Mouse (Mus musculus) neural tube, embryonic 14.5 days (tissue): ENCODE results near the gene Nfib. TPM values are rescaled to one million over a fixed set of nuclear protein-coding genes. Genes with fewer than 3 reads are reported as not detected.

Experiments used
- ATAC-seq: fragments of 200-750 bp; cut with Nextera tagmentation; 2 replicates; pipeline ENCODE4 v1.8.0; 2017; ENCODE audit warnings: low read depth, mild to moderate bottlenecking, moderate TSS enrichment, moderate library complexity
- H3K27ac ChIP-seq: fragments of 300-500 bp; sonication (generic); 2 replicates; pipeline ENCODE4 v1.5.1; 2014; ENCODE audit warnings: low read depth, mild to moderate bottlenecking, control low read depth, low read length, moderate library complexity, mixed read lengths
- H3K27me3 ChIP-seq: fragments of 300-500 bp; sonication (generic); 2 replicates; pipeline ENCODE4 v1.6.1; 2014; ENCODE audit warnings: low read length; ENCODE audit not compliant: control insufficient read depth, insufficient read depth
- H3K36me3 ChIP-seq: fragments of 300-500 bp; sonication (generic); 2 replicates; pipeline ENCODE4 v1.6.1; 2014; ENCODE audit warnings: low read length, mixed read lengths; ENCODE audit not compliant: control insufficient read depth, insufficient read depth
- H3K4me1 ChIP-seq: fragments of 300-500 bp; sonication (generic); 2 replicates; pipeline ENCODE4 v1.6.1; 2014; ENCODE audit warnings: low read length; ENCODE audit not compliant: control insufficient read depth, insufficient read depth
- H3K4me2 ChIP-seq: fragments of 300-500 bp; sonication (generic); 2 replicates; pipeline ENCODE4 v1.6.1; 2014; ENCODE audit warnings: mild to moderate bottlenecking, low read depth, low read length, control low read depth
- H3K4me3 ChIP-seq: fragments of 300-500 bp; sonication (generic); 2 replicates; pipeline ENCODE4 v1.5.1; 2014; ENCODE audit warnings: low read depth, low read length, control low read depth, mixed read lengths
- H3K9ac ChIP-seq: fragments of 300-500 bp; sonication (generic); replicated peaks from 2 replicates; pipeline ENCODE4 v1.6.1; 2014; ENCODE audit warnings: low read depth, mild to moderate bottlenecking, control low read depth, low read length, mixed read lengths
- H3K9me3 ChIP-seq: fragments of 300-500 bp; sonication (generic); 2 replicates; pipeline ENCODE4 v1.6.1; 2016; ENCODE audit warnings: low read length; ENCODE audit not compliant: control insufficient read depth
- WGBS: fragments of 180-500 bp; shearing (Covaris S2); extraction: QIAGEN DNeasy Blood & Tissue Kit; methylation state at CpG from one replicate; pipeline ENCODE4 v1.1.7; 2014; 5-methylcytosine and 5-hydroxymethylcytosine counted together
- polyA plus RNA-seq: library from polyadenylated mRNA; unstranded; fragments of >200 nt; fragmentation: Nextera tagmentation; extraction: Ambion mirVana; gene quantifications from 2 replicates; pipeline ENCODE4 v1.2.1, GENCODE M21; 2014

Nfib gene
- polyA plus RNA-seq, 1 experiment from 2014 or later: 111 TPM

DNA sequence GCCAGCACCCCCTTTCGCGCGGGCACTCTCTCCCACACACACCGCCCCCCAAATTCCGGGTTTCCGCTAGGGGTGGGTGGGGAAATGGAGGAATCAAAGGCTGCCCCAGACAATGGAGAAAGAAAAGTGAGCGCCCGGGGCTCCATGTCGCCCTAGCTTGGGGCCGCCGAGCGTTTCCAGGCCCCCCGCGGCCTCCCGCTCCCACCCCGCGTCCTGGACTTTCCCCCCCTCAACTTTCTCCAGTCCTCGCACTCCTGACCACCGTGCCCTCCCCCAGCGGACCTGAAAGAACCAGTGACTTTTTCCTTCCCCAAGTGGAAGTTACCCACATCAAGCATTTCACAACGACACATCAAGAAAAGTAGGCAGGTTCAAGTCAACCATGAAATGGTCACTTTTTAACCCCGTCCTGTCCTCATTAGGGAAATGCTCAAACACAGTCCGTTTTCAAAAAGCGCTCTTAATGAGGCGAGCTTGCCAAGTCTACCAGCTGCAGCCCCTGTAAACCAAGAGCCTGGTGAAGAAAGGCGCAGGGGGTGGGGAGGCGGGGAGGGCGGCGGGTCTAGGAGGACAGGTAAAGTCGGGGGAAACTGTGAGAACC is 198.7 kb downstream of the Nfib start:
- Histone ChIP-seq H3K36me3 (no peaks in the 10 kb centered on the region), H3K4me2 (peak overlapping the region; percentile 93), H3K27me3 (no peaks in the 10 kb centered on the region), H3K4me3 (peak overlapping the region; percentile 81), H3K9me3 (no peaks in the 10 kb centered on the region), H3K9ac (peak overlapping the region; percentile 98), H3K4me1 (peaks cover 11% of the 10 kb centered on the region), H3K27ac (peak overlapping the region; percentile 99)
- ATAC-seq: peak; percentile 69
- WGBS: under 1% methylated on average over 29 of the region's 30 CpGs

DNA sequence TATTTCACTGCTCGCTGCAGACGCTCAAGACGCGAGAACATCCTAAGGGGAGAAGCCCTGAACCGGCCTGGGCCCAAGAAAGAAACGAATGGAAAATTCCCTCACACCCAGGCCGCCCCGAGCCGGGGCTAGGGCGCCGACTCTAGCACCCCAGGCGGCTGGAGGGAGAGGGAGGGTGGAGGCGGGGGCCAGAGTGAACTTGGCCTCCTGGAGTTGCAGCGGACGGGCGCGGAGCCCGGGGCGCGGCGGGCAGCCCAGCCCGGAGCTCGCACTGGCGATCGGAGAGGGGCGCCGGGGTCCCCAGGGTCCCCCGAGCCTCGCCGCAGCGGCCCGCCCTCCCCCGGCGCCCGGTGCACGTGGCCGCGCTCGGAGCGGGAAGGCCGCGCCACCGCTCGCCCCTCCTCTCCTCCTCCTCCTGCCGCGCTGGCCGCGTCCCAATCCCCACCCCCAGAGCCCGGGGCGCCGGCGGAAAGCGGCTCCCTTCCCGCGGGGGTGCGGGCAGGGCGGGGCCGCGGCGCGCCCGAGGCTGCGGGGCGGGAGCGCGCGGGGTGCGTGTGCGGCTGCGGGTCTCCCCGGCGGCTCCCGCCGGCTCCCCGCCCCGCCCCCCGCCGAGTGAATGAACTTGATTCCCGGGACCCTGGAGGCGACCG is 199.3 kb downstream of the Nfib start:
- H3K27me3 ChIP-seq: no peaks in the 10 kb centered on the region
- H3K4me2 ChIP-seq: peak overlapping the region; percentile 93
- peak overlapping the region; percentile 98 for H3K9ac ChIP-seq
- H3K4me3 ChIP-seq: peak overlapping the region; percentile 81
- H3K27ac ChIP-seq: peak overlapping the region; percentile 99
- no peaks in the 10 kb centered on the region for H3K36me3 ChIP-seq
- no peaks in the 10 kb centered on the region for H3K9me3 ChIP-seq
- H3K4me1 ChIP-seq: peaks cover 10% of the 10 kb centered on the region
- 0% methylated on average over 16 of the region's 81 CpGs for WGBS
- peak; percentile 69 for ATAC-seq

DNA sequence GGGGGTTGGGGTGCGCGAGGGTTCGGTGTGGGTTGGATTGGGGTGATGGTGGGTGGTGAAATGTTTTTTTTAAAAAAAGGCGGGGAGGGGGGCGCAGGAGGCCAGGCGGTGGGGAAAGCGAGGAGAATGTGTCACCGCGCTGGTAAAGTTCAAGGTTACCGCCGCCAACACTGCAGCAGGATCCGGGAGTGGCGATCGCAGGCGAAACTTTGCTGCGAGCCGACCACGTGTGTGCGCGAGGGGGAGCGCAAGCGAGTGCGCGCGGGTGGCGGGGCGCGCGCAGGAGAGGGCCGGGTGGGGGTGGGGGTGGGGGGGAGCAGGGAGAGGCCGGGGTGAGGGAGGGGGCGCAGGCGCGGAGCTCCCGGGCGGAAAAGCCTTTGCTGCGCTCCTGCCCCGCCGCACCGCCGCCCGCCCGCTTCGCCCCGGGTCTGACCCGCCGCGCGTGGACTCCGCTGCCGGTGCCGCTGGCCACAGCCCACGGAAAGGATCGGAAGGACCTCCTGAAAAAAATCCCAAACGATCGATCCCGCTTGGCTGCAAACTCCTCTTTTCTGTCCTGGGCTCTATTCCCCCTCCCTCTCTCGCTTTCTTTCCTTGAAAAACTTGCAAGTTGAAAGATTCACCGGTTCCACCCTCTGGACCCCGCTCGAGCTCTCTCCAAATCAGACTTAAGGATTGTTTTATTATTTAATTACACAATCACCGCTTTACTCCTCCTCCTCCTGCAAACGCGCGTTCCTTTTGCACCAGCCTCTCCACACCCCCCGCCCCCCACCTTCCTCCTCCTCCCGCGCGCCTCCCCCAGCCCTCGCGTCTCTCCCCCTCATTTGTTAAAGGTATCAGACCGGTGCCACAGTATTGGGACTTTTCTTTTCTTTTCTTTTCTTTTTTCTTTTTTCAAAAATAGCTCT is 200.2 kb downstream of the Nfib start:
- H3K4me2 ChIP-seq: peak overlapping the region; percentile 93
- H3K9ac ChIP-seq: peak overlapping the region; percentile 98
- H3K4me1 ChIP-seq: peaks cover 5% of the 10 kb centered on the region; the same call in 1 of the 2 replicates
- peak overlapping the region; percentile 99 for H3K27ac ChIP-seq
- ATAC-seq: peak; percentile 36
- under 1% methylated on average over 42 of the region's 72 CpGs for WGBS
- H3K9me3 ChIP-seq: no peaks in the 10 kb centered on the region
- peak overlapping the region; percentile 81 for H3K4me3 ChIP-seq
- no peaks in the 10 kb centered on the region for H3K27me3 ChIP-seq
- no peaks in the 10 kb centered on the region for H3K36me3 ChIP-seq

DNA sequence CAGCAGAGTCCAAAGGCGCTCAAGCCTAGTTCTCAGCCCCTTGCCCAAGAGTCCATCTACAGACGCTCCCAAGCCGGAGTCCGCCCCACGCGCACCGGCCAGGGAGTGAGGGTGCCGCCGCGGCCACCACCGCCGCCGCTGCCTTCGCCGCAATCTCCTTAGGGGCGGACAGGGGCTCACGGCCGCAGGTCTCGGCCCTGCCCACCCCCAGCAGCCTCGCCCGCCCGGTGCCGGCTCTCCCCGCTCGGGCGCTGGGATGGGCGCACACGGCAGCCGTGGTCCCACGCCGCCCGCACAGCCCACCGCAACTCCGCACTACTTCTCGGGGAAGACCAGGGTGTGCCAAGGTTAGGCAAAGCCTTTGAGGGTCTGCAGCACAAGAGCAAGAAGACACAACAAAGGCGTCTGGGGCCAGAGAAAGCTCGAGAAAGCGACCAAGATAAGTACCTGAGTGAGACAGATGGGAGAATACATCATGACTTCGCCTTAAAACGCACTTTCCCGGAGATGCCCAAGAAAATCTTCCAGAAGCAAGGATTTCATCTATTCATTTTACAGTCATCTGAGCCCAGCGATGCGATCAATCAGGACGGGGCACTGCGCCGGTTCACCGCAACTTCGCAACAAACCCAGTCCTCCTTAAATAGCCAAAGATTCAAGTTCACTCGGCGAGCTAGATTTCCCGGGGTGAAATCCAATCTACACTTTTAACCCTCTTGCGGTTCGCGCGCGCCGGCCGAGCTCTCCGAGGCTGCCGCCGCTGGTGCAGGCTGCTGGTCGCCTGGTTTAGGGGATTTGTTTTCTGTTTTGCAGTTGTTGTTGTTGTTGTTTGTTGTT is 201.0 kb downstream of the Nfib start:
- Histone ChIP-seq H3K9me3 (no peaks in the 10 kb centered on the region), H3K4me3 (peak overlapping the region; percentile 81), H3K9ac (peak overlapping the region; percentile 98), H3K36me3 (no peaks in the 10 kb centered on the region), H3K27ac (peak overlapping the region; percentile 99), H3K27me3 (no peaks in the 10 kb centered on the region), H3K4me1 (peaks cover 8% of the 10 kb centered on the region; the same call in 1 of the 2 replicates), H3K4me2 (peak overlapping the region; percentile 93)
- ATAC-seq: no peak
- under 1% methylated on average over 62 of the region's 62 CpGs for WGBS

DNA sequence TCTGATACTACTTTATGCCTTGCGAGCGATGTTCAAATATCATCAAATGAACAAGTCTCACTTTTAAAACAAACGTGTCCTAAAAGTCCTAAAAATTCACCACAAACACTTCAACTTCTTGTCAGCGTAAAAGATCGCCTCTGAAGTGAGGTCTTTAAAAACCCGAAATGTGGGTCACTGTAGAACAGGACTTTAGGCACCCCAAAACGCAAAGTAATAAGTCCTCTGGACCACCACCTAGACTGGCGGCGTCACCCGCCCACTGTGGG is 201.6 kb downstream of the Nfib start:
- Histone ChIP-seq H3K4me3 (peak overlapping the region; percentile 81), H3K4me1 (peaks cover 8% of the 10 kb centered on the region; the same call in 1 of the 2 replicates), H3K27me3 (no peaks in the 10 kb centered on the region), H3K36me3 (no peaks in the 10 kb centered on the region), H3K4me2 (peak overlapping the region; percentile 93), H3K9me3 (no peaks in the 10 kb centered on the region), H3K27ac (peak overlapping the region; percentile 99), H3K9ac (peak overlapping the region; percentile 98)
- ATAC-seq: no peak
- WGBS: 1% methylated on average over 10 of the region's 10 CpGs

DNA sequence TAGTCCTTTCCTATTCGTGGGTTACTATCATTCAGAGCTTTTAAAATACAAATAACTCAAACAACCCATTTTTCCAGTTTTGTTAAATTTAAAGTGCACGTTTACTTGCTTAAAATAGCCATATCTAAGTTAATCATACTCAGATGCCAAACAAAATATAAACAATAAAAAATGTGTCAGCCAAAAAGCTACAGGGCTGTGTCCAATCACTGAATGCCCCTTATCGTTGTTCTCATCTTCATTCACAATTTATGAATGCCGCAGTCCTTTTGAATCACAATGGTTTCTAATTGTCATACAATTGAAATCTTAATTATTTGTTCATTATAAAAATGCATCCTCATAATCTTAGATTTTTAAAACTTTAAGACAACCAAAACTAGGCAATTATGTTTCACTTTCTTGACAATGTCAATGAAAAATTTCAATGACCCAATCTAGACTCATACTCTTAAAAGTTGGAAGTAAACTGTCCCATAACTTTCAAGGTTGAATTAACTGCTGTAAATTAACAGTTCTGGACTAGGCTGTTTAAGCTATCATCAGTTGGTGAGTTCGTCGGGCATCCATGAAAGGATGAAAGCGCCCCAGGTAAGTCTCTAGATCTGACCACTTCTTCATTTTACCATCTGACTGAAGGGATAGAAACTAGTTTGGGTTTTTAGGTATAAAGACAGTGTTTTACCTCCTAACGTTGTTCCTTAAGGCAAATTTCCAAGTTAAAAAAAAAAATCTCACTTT is 202.1 kb downstream of the Nfib start:
- WGBS: 17% methylated on average over 8 of the region's 8 CpGs
- Histone ChIP-seq H3K27me3 (no peaks in the 10 kb centered on the region), H3K4me1 (0 out of 2 replicates have a peak, but pooled peaks cover 8% of the 10 kb centered on the region), H3K9ac (peak overlapping the region; percentile 98), H3K36me3 (no peaks in the 10 kb centered on the region), H3K9me3 (no peaks in the 10 kb centered on the region), H3K4me3 (peak overlapping the region; percentile 81), H3K27ac (peak overlapping the region; percentile 55; the same call in 1 of the 2 replicates), H3K4me2 (peak overlapping the region; percentile 93)
- no peak for ATAC-seq

DNA sequence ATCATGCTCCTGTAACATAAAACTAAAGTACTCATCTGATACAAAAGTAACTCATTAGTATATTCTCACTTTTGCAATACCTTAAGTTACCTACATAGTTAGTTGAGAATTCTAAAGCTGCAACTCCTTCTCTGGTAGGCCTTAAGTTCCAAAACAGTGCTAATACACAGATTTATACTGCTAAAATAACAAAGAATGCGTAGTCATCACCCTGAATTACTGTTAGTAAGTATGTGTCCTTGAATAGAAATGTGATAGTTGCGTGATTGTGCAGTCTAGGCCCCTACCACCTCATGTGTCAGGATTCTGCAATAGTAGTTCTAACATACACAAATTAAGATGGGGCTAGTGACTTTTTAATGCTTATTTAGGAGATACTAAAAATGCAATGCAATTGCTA is 202.9 kb downstream of the Nfib start:
- Histone ChIP-seq H3K36me3 (no peaks in the 10 kb centered on the region), H3K4me1 (0 out of 2 replicates have a peak, but pooled peaks cover 8% of the 10 kb centered on the region), H3K9ac (peak overlapping the region; percentile 98), H3K4me3 (peak overlapping the region; percentile 81), H3K4me2 (peak overlapping the region; percentile 93), H3K9me3 (no peaks in the 10 kb centered on the region), H3K27me3 (no peaks in the 10 kb centered on the region), H3K27ac (no peak overlapping the region)
- no peak for ATAC-seq
- 41% methylated on average over 2 of the region's 2 CpGs for WGBS

DNA sequence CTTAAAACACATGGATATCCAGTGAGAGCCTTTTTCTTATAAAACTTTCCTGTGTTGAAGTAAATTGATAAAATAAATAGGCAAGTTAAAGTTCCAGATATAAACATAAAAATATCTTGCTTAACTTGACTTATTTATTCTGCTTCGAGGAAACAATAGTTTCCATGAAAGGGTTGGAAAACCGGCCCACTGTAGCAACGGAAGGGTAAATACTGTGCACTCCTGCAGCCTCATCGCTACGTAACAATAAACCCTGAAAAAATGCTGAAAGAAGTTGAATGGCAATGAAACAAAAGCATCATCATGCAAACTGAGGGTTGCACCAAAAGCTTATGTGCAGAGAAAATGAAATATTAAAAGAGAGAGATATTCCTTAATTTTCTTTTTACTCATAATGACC is 203.5 kb downstream of the Nfib start:
- Histone ChIP-seq H3K9ac (peak overlapping the region; percentile 32; the same call in 1 of the 2 replicates), H3K9me3 (no peaks in the 10 kb centered on the region), H3K4me1 (0 out of 2 replicates have a peak, but pooled peaks cover 8% of the 10 kb centered on the region), H3K4me3 (peak overlapping the region; percentile 81), H3K27ac (no peak overlapping the region), H3K4me2 (peak overlapping the region; percentile 93), H3K36me3 (no peaks in the 10 kb centered on the region), H3K27me3 (no peaks in the 10 kb centered on the region)
- ATAC-seq: no peak
- WGBS: 21% methylated on average over 5 of the region's 5 CpGs
